Mouse (Mus musculus): ENCODE measurements around the gene Zscan4f. TPM values are rescaled to one million over a fixed set of nuclear protein-coding genes. Genes with fewer than 3 reads are reported as not detected.

Zscan4f gene
- total RNA-seq (2023): not detected

DNA sequence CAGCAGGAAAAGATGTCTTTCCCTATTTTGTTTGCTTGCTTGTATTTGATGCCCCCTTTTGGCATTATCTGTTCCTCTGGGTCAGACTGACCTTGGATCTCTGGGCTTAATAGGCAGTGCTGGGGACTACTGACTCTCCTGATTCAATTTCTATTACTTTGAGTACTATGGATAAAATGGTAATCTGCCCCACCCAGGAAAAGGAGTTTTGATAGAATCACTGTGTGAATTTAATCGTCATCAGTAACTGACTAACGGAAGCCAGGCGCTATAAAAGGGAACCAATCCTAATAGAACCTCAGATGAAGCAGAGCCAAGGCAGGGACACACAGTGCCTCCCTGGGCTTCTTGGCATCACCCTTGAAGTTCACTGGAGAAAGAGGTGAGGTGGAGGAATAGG, at the start of gene Zscan4f:
TSS of gene Zscan4f (plus strand) at position 301 of the 400 bp plus-strand sequence.

Other genes with a start within 250 kb of the Zscan4f start
- gene Zscan4d, start 231.8 kb upstream of the Zscan4f start, total RNA-seq (2023): not detected
- gene Zscan4e, start 87.2 kb upstream of the Zscan4f start, total RNA-seq (2023): not detected
- not detected for gene Zscan4-ps2, start 116.4 kb downstream of the Zscan4f start, total RNA-seq (2023)
- gene Zscan4-ps3, start 211.4 kb downstream of the Zscan4f start, total RNA-seq (2023): not detected